Mouse (Mus musculus) A20 (cell line): ENCODE measurements at regions not wholly inside any gene's neighbourhood (a gene's known extent, or its start where the extent isn't known, plus 50 kb on each side); places are given as distances from the start of the nearest gene placed in this dataset.

Experiments used
- DNase-seq: peaks from one replicate; pipeline ENCODE4 v3.0.0-alpha.2; 2011; ENCODE audit warnings: low read depth, low spot score

GRCm38 (mm10) chr9:112725523-112725922 lies 489.8 kb upstream of the Arpp21 start:
- DNase-seq: no peak

- DNase-seq: no peak
Observed at GRCm38 (mm10) chr9:112725103-112725502, 489.4 kb upstream of the Arpp21 start.

- no peak for DNase-seq
Observed at GRCm38 (mm10) chr9:112723346-112723745, 487.6 kb upstream of the Arpp21 start.

DNA sequence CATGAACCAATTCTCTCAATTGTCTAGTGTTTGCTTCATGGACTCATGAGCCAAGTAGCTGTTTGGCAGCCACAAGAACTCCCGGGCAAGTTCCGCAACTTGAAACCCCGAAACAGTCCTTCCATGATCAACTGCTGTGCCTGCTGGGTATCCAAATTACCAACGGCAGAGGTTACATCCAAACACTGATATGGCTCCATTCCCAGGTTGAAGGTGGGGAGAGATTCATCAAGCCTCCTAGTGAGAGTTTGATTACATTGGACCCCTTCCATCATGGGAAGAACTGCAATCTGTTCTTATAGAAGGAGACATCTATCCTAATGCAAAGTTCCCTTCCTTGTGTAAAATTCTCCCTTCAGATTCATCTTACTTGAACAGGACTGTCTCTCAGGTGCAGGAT lies 486.8 kb upstream of the Arpp21 start:
- DNase-seq: no peak

GRCm38 (mm10) chr9:112715197-112715762 lies 479.5 kb upstream of the Arpp21 start:
- no peak for DNase-seq

DNA sequence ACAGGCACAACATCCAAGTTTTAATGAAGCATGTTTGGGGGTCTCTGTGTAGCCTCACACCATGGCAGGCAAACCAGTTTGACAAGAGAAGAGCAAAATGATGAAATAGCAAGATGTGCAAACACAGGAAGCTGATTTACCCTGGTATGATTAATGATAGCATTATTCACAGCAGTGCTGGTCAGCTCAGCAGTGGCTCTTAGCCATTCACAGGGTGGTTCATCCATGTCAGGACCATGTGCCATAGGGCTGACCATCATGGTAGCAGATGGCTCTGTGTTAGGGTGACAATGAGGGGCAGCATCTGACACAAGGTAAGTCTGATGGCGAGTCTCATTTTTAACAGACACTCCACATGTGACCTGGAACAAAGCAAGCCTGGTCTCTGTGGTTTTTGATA lies 443.1 kb upstream of the Arpp21 start:
- no peak for DNase-seq

- DNase-seq: no peak
Observed at GRCm38 (mm10) chr9:112675232-112675631, 439.5 kb upstream of the Arpp21 start.
